Mouse (Mus musculus): ENCODE measurements around the gene Gm28372. TPM values are rescaled to one million over a fixed set of nuclear protein-coding genes. Genes with fewer than 3 reads are reported as not detected.
A peak's percentile ranks its signal among the peaks of the same experiment; 100 is the strongest.

Gm28372 gene
- total RNA-seq, 4 experiments from 2014 or later = not detected

- peak; percentile 58 to 72 for DNase-seq (ENCODE audit: low spot score in 2 of 2)
Observed at GRCm38 (mm10) chr2:130450434-130450796, 45.4 kb downstream of the Gm28372 start.

DNA sequence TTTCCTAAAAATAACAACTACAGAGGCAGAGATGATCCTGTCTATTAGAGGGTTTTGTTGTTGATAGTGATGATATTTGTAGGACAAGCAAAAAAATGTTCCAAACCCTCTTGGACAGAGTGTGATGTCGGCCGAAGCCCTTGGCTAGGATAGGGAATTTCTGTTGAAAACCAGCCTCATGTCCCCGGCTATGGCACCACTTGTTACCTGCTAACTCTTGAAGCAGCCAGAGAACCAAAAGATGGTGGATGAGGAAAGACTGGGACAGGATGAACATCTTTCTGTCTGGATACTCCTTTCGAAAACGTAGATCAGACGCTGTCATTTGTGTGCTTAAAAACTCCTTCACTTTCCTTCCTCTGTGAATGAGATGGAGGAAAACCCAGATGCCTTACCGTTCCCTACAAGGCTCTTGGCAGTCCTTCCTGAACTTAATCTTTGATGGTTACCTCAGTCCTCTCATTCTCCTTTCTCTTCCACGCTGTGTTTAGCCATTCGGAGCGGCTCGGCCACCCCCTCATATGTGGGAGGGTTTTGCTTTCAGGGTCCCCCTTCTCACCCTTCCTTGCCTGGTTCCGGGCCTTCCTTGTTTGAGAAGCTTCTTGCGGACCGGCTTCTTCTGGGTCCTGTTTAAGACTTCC, 46.2 kb downstream of the Gm28372 start:
- no peak for DNase-seq (ENCODE audit: low spot score in 2 of 2)

GRCm38 (mm10) chr2:130451727-130452090, 46.7 kb downstream of the Gm28372 start:
- DNase-seq (ENCODE audit: low spot score in 2 of 2) = no peak

DNA sequence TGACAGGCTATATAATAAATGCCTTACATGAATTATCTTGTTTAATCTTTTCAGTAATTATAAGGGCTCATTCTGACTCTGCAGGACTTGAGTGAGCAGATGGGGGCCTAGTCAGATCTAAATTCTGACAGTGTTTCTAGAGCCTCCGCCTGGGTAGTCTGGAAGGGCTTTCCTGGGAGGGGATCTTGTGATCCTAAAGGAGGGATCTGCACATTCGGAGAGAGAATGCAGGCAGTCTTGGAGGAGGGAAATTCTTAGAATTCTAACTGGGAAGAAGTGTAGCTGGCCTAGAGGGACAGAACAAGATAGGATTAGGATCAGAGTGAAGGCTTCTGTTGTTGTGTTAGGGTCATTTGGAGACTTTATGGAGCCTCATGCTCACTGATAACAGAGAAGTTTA, 47.2 kb downstream of the Gm28372 start:
- no peak for DNase-seq (ENCODE audit: low spot score in 2 of 2)

GRCm38 (mm10) chr2:130453421-130453820, 48.4 kb downstream of the Gm28372 start:
- DNase-seq (ENCODE audit: low spot score in 2 of 2) = no peak

DNA sequence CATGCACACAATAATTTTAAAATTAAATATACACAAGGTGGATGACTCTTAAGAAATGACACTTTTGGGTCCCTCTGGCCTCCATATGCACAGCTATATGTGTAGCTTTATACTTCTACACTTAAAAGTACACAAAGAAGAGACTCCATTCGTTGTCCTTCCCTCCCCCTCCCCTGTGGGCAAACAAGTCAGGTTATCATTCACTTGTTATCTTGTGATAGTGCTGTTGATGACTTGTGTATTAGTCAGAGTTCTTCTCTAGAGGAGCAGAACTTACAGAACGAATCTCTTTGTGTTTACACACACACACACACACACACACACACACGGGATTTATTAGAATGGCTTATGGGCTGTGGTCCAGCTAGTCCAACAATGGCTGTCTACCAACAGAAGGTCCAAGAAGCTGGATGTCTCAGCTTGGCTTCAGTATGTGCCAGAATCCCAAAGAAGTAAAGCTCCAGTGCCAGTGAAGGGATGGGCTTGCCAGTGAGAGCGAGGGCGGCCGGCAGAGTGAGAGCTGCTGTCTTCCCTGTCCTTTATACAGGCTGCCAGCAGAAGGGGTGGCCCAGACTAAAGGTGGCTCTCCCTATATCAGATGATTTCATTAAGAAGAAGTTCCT, 49.8 kb downstream of the Gm28372 start:
- no peak for DNase-seq (ENCODE audit: low spot score in 2 of 2)

Other genes starting within 250 kb of the Gm28372 start
- 100 to 1,000 TPM; 100 to 112 (median 102) TPM for gene Snrpb, start 225.8 kb upstream of the Gm28372 start, total RNA-seq (2022)
- not detected for gene Tmc2, start 210.0 kb upstream of the Gm28372 start, total RNA-seq (2022)
- gene Nop56, start 130.8 kb upstream of the Gm28372 start, total RNA-seq (2022) = 100 to 1,000 TPM; 110 to 128 (median 116) TPM
- 100 to 1,000 TPM; 288 to 312 (median 295) TPM for gene Idh3b, start 120.7 kb upstream of the Gm28372 start, total RNA-seq (2022)
- 1 to 10 TPM; 7.7 to 9.1 (median 8.5) TPM for gene Ebf4, start 110.1 kb upstream of the Gm28372 start, total RNA-seq (2022)
- 1 to 10 TPM; 6.9 to 9.2 (median 7.9) TPM for gene Cpxm1, start 7.7 kb upstream of the Gm28372 start, total RNA-seq (2022)
- not detected for gene 1700020A23Rik, start within 50 bp of the Gm28372 start, total RNA-seq (2022)
- not detected for gene Tmem239, start 1.2 kb downstream of the Gm28372 start, total RNA-seq (2022)
- gene Vps16, start 19.1 kb downstream of the Gm28372 start, total RNA-seq (2022) = 10 to 100 TPM; 67.2 to 90.4 (median 76.7) TPM
- 10 to 100 TPM; 23.1 to 29.9 (median 24.1) TPM for gene Pced1a, start 19.5 kb downstream of the Gm28372 start, total RNA-seq (2022)
- gene Ptpra, start 45.0 kb downstream of the Gm28372 start, total RNA-seq (2022) = 100 to 1,000 TPM; 217 to 237 (median 225) TPM
- gene Mrps26, start 158.5 kb downstream of the Gm28372 start, total RNA-seq (2022) = 10 to 100 TPM; 70.7 to 79.2 (median 72.7) TPM
- gene Oxt, start 170.9 kb downstream of the Gm28372 start, total RNA-seq (2022) = 1 to 10 TPM in 3 of 4 experiments, under 1 TPM in 1; 0.78 to 8.8 (median 2.9) TPM
- 10 to 100 TPM in 2 of 4 experiments, 1 to 10 TPM in 2; 5.0 to 23.8 (median 11.3) TPM for gene Avp, start 177.3 kb downstream of the Gm28372 start, total RNA-seq (2022)
- 1 to 10 TPM; 6.5 to 9.2 (median 7.3) TPM for gene Fastkd5, start 224.8 kb downstream of the Gm28372 start, total RNA-seq (2022)
- gene Ubox5, start 224.8 kb downstream of the Gm28372 start, total RNA-seq (2022) = 10 to 100 TPM; 11.7 to 14.7 (median 12.5) TPM
- 100 to 1,000 TPM; 186 to 214 (median 199) TPM for gene Lzts3, start 237.6 kb downstream of the Gm28372 start, total RNA-seq (2022)